Mouse (Mus musculus): ENCODE data around the gene Dnajc28. TPM values are rescaled to one million over a fixed set of nuclear protein-coding genes. Genes with fewer than 3 reads are reported as not detected.

Gene Dnajc28
- 0.19 and 0.23 TPM in 2 replicates for polyA plus RNA-seq (2012)

- no peaks in the 10 kb centered on the region for H3K9me3 ChIP-seq (ENCODE audit: control insufficient read depth, low read length)
- peaks cover 45% of the 10 kb centered on the region for H3K36me3 ChIP-seq (ENCODE audit: control insufficient read depth)
- H3K27me3 ChIP-seq (ENCODE audit: control insufficient read depth), result peaks cover 6% of the 10 kb centered on the region
- peak within 1 kb of the TSS; percentile 80 for H3K4me3 ChIP-seq (replicated peaks)
- TF ChIP-seq GATA1 (IDR thresholded peaks at IDR 0.05; ENCODE audit: low read length) (no peak), TAL1 (IDR thresholded peaks at IDR 0.05; ENCODE audit: low read length) (no peak)
- H3K4me1 ChIP-seq (ENCODE audit: control insufficient read depth), result peaks cover 13% of the 10 kb centered on the region
Measured at GRCm38 (mm10) chr16:91618511-91619501, at the start of gene Dnajc28. Dnajc28 (minus strand) TSS chr16:91619026.

GRCm38 (mm10) chr16:91663795-91664194 lies 45.0 kb upstream of the Dnajc28 start:
- Histone ChIP-seq H3K9me3 (ENCODE audit: control insufficient read depth, low read length) (peaks cover 16% of the 10 kb centered on the region), H3K36me3 (ENCODE audit: control insufficient read depth) (peaks cover 100% of the 10 kb centered on the region), H3K4me3 (replicated peaks) (no peak overlapping the region), H3K27me3 (ENCODE audit: control insufficient read depth) (no peaks in the 10 kb centered on the region; the same call in 1 of the 2 replicates), H3K4me1 (ENCODE audit: control insufficient read depth) (no peaks in the 10 kb centered on the region)
- TF ChIP-seq GATA1 (IDR thresholded peaks at IDR 0.05; ENCODE audit: low read length), result no peak
- no peak for TF ChIP-seq TAL1 (IDR thresholded peaks at IDR 0.05; ENCODE audit: low read length)

- no peak for TF ChIP-seq TAL1 (IDR thresholded peaks at IDR 0.05; ENCODE audit: low read length)
- TF ChIP-seq GATA1 (IDR thresholded peaks at IDR 0.05; ENCODE audit: low read length), result no peak
- Histone ChIP-seq H3K36me3 (ENCODE audit: control insufficient read depth) (peaks cover 100% of the 10 kb centered on the region), H3K4me3 (replicated peaks) (no peak overlapping the region), H3K4me1 (ENCODE audit: control insufficient read depth) (no peaks in the 10 kb centered on the region), H3K27me3 (ENCODE audit: control insufficient read depth) (no peaks in the 10 kb centered on the region; the same call in 1 of the 2 replicates), H3K9me3 (ENCODE audit: control insufficient read depth, low read length) (peaks cover 30% of the 10 kb centered on the region)
Measured at GRCm38 (mm10) chr16:91662336-91662735, 43.5 kb upstream of the Dnajc28 start.

GRCm38 (mm10) chr16:91661397-91661796 lies 42.6 kb upstream of the Dnajc28 start:
- no peak for TF ChIP-seq GATA1 (IDR thresholded peaks at IDR 0.05; ENCODE audit: low read length)
- TF ChIP-seq TAL1 (IDR thresholded peaks at IDR 0.05; ENCODE audit: low read length), result no peak
- no peaks in the 10 kb centered on the region; the same call in 1 of the 2 replicates for H3K27me3 ChIP-seq (ENCODE audit: control insufficient read depth)

GRCm38 (mm10) chr16:91659798-91660197 lies 41.0 kb upstream of the Dnajc28 start:
- Histone ChIP-seq H3K36me3 (ENCODE audit: control insufficient read depth) (peaks cover 100% of the 10 kb centered on the region), H3K4me3 (replicated peaks) (no peak overlapping the region), H3K9me3 (ENCODE audit: control insufficient read depth, low read length) (peaks cover 56% of the 10 kb centered on the region), H3K27me3 (ENCODE audit: control insufficient read depth) (no peaks in the 10 kb centered on the region; the same call in 1 of the 2 replicates), H3K4me1 (ENCODE audit: control insufficient read depth) (no peaks in the 10 kb centered on the region)
- TF ChIP-seq TAL1 (IDR thresholded peaks at IDR 0.05; ENCODE audit: low read length) (no peak), GATA1 (IDR thresholded peaks at IDR 0.05; ENCODE audit: low read length) (no peak)

More at GRCm38 (mm10) chr16:91661397-91661796, 42.6 kb upstream of the Dnajc28 start:
- Histone ChIP-seq H3K36me3 (ENCODE audit: control insufficient read depth) (peaks cover 100% of the 10 kb centered on the region), H3K9me3 (ENCODE audit: control insufficient read depth, low read length) (peaks cover 40% of the 10 kb centered on the region), H3K4me1 (ENCODE audit: control insufficient read depth) (no peaks in the 10 kb centered on the region), H3K4me3 (replicated peaks) (no peak overlapping the region)

GRCm38 (mm10) chr16:91658471-91658870 lies 39.6 kb upstream of the Dnajc28 start:
- TF ChIP-seq GATA1 (IDR thresholded peaks at IDR 0.05; ENCODE audit: low read length) (no peak), TAL1 (IDR thresholded peaks at IDR 0.05; ENCODE audit: low read length) (no peak)
- H3K9me3 ChIP-seq (ENCODE audit: control insufficient read depth, low read length), result peaks cover 57% of the 10 kb centered on the region
- H3K4me3 ChIP-seq (replicated peaks), result no peak overlapping the region
- H3K36me3 ChIP-seq (ENCODE audit: control insufficient read depth), result peaks cover 100% of the 10 kb centered on the region
- H3K4me1 ChIP-seq (ENCODE audit: control insufficient read depth), result no peaks in the 10 kb centered on the region
- H3K27me3 ChIP-seq (ENCODE audit: control insufficient read depth), result no peaks in the 10 kb centered on the region; the same call in 1 of the 2 replicates

GRCm38 (mm10) chr16:91657285-91657684 lies 38.5 kb upstream of the Dnajc28 start:
- no peak overlapping the region for H3K4me3 ChIP-seq (replicated peaks)
- TF ChIP-seq TAL1 (IDR thresholded peaks at IDR 0.05; ENCODE audit: low read length) (no peak), GATA1 (IDR thresholded peaks at IDR 0.05; ENCODE audit: low read length) (no peak)
- H3K9me3 ChIP-seq (ENCODE audit: control insufficient read depth, low read length), result peaks cover 57% of the 10 kb centered on the region
- H3K36me3 ChIP-seq (ENCODE audit: control insufficient read depth), result peaks cover 100% of the 10 kb centered on the region
- H3K27me3 ChIP-seq (ENCODE audit: control insufficient read depth), result no peaks in the 10 kb centered on the region; the same call in 1 of the 2 replicates
- H3K4me1 ChIP-seq (ENCODE audit: control insufficient read depth), result peaks cover 1% of the 10 kb centered on the region

GRCm38 (mm10) chr16:91655285-91655684 lies 36.5 kb upstream of the Dnajc28 start:
- H3K4me3 ChIP-seq (replicated peaks), result no peak overlapping the region
- peaks cover 15% of the 10 kb centered on the region for H3K4me1 ChIP-seq (ENCODE audit: control insufficient read depth)
- TF ChIP-seq GATA1 (IDR thresholded peaks at IDR 0.05; ENCODE audit: low read length) (no peak), TAL1 (IDR thresholded peaks at IDR 0.05; ENCODE audit: low read length) (no peak)
- H3K27me3 ChIP-seq (ENCODE audit: control insufficient read depth), result no peaks in the 10 kb centered on the region; the same call in 1 of the 2 replicates
- peaks cover 56% of the 10 kb centered on the region for H3K9me3 ChIP-seq (ENCODE audit: control insufficient read depth, low read length)
- H3K36me3 ChIP-seq (ENCODE audit: control insufficient read depth), result peaks cover 100% of the 10 kb centered on the region

GRCm38 (mm10) chr16:91652191-91652590 lies 33.4 kb upstream of the Dnajc28 start:
- H3K9me3 ChIP-seq (ENCODE audit: control insufficient read depth, low read length), result peaks cover 25% of the 10 kb centered on the region
- H3K4me3 ChIP-seq (replicated peaks), result no peak overlapping the region
- H3K4me1 ChIP-seq (ENCODE audit: control insufficient read depth), result peaks cover 26% of the 10 kb centered on the region
- peaks cover 78% of the 10 kb centered on the region for H3K36me3 ChIP-seq (ENCODE audit: control insufficient read depth)
- TF ChIP-seq TAL1 (IDR thresholded peaks at IDR 0.05; ENCODE audit: low read length), result no peak
- no peak for TF ChIP-seq GATA1 (IDR thresholded peaks at IDR 0.05; ENCODE audit: low read length)
- no peaks in the 10 kb centered on the region; the same call in 1 of the 2 replicates for H3K27me3 ChIP-seq (ENCODE audit: control insufficient read depth)
